Mouse (Mus musculus) layer of hippocampus, adult 6 months (tissue): ENCODE measurements around the gene Gm5938. TPM values are rescaled to one million over a fixed set of nuclear protein-coding genes. Genes with fewer than 3 reads are reported as not detected.

Experiments
- long read RNA-seq, 2 experiments: library from polyadenylated mRNA; unstranded; transcript quantifications; one replicate each; pipeline ENCODE4 v2.0.0; 2019 to 2020
- polyA plus RNA-seq: library from polyadenylated mRNA; unstranded; fragments of <200 nt; fragmentation: Nextera tagmentation; gene quantifications from 2 replicates; pipeline ENCODE4 v1.2.3, GENCODE M21; 2021

The Gm5938 gene
- polyA plus RNA-seq, result not detected in 2 replicates
- long read RNA-seq, experiment 1, result 0 reads
- long read RNA-seq, experiment 2, result 0 reads

GRCm38 (mm10) chrX:78125167-78125566 lies at the start of gene Gm5938:
Gene Gm5938, plus strand, starts transcription at chrX:78125467.

GRCm38 (mm10) chrX:78091274-78091673 lies 34.0 kb upstream of the Gm5938 start, which contains the start of gene Obp1a:
Gene Obp1a, minus strand, starts transcription at chrX:78091374.

Other genes starting within 250 kb of the Gm5938 start
- not detected in 2 replicates for gene 5430402E10Rik, start 200.4 kb upstream of the Gm5938 start, polyA plus RNA-seq
- not detected in 2 replicates for gene Obp1a, start 34.1 kb upstream of the Gm5938 start, polyA plus RNA-seq
- gene Obp1b, start 61.3 kb downstream of the Gm5938 start, polyA plus RNA-seq, result not detected in 2 replicates
- gene Gm14743, start 120.5 kb downstream of the Gm5938 start, polyA plus RNA-seq, result not detected in 2 replicates
- gene 4930480E11Rik, start 244.2 kb downstream of the Gm5938 start, polyA plus RNA-seq, result not detected in 2 replicates